Mouse (Mus musculus): Measurements from ENCODE around the gene Speer4a.
"Not testable (repeated sequence)": the region's sequence is repeated elsewhere in the genome, so short reads cannot be mapped to it uniquely, and the experiment has no call there.

Speer4a gene

DNA sequence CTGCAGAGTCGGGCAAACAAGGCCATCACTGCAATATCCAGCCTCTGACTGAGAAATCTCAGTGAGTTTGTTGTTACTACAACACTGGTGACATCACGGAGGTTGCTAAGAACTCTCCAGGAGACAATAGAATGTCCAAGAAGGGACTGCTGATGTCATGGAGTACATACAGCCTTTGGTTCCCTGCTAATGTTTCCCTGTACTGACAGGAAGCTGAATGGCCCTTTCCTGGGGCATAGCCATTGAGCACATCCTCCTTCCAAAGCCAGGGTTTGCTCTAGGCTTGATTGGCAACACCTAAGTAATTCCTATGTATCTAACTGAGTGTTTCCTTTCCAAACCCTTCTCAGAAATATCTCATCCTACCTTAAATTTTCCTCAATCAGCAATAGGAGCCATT is at the start of gene Speer4a:
Gene Speer4a (minus strand): TSS at position 101 of the 400 bp plus-strand sequence.
- not testable (repeated sequence) for TF ChIP-seq GATA4 (IDR thresholded peaks at IDR 0.05; ENCODE audit: insufficient replicate concordance, low read length)

DNA sequence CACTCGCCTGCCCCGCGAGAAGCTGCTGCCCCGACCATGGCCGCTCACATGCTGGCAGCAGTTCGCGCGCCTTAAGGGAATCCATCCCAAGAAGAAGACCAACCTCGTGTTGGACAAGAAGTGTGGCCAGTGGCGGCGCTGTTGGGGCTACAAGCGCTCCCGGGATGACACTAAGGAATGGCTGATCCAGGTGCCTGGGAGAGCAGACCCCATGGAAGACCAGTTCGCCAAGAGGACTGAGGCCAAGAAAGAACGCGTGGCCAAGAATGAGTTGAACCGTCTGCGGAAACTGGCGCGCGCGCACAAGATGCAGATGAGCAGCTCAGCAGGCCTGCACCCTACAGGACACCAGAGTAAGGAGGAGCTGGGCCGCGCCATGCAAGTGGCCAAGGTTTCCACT is 31.4 kb upstream of the Speer4a start:
- no peak for TF ChIP-seq GATA4 (IDR thresholded peaks at IDR 0.05; ENCODE audit: insufficient replicate concordance, low read length)

GRCm38 (mm10) chr5:26058481-26058880 is 19.1 kb upstream of the Speer4a start, which contains the start of gene Gm7347:
Gene Gm7347, minus strand, starts transcription at chr5:26058581.
- TF ChIP-seq GATA4 (IDR thresholded peaks at IDR 0.05; ENCODE audit: insufficient replicate concordance, low read length) = not testable (repeated sequence)

- not testable (repeated sequence) for TF ChIP-seq GATA4 (IDR thresholded peaks at IDR 0.05; ENCODE audit: insufficient replicate concordance, low read length)
Observed at GRCm38 (mm10) chr5:26022816-26023215, 16.5 kb downstream of the Speer4a start, which contains the start of gene Gm5862. Gene Gm5862, minus strand, starts transcription at chr5:26022916.

GRCm38 (mm10) chr5:26004698-26005097 is 34.7 kb downstream of the Speer4a start, which contains the start of gene Gm1979:
Gene Gm1979, minus strand, starts transcription at chr5:26004798.
- TF ChIP-seq GATA4 (IDR thresholded peaks at IDR 0.05; ENCODE audit: insufficient replicate concordance, low read length) = not testable (repeated sequence)

DNA sequence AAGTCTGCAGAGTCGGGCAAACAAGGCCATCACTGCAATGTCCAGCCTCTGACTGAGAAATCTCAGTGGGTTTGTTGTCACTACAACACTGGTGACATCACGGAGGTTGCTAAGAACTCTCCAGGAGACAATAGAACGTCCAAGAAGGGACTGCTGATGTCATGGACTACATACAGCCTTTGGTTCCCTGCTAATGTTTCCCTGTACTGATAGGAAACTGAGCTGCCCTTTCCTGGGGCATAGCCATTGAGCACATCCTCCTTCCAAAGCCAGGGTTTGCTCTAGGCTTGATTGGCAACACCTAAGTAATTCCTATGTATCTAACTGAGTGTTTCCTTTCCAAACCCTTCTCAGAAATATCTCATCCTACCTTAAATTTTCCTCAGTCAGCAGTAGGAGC is 50.8 kb downstream of the Speer4a start, which contains the start of gene Gm21698:
Gene Gm21698 (minus strand): TSS at position 101 of the 400 bp plus-strand sequence.
- TF ChIP-seq GATA4 (IDR thresholded peaks at IDR 0.05; ENCODE audit: insufficient replicate concordance, low read length) = not testable (repeated sequence)

Measured in liver, adult (tissue).